ENCODE assay signal across 8 mouse cellular contexts in the genomic region with DNA sequence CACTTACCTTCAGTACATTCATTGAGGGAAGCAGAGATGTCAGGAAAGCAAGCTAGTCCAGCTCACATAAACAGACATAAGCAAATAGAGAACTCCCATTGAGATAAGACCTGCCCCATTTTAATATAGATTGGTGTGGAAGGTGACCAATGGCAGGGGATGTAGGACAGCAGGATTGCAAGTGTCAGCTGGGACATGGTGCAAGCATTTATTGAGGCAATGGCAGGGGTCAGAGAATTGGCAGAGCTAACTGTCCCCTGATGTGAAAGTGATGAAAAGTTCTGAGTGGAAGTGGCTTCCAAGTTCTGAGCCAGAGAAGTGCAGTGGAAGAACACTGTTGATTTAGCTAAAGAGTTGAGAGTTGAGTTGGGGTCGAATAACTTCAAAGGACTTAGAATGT. TPM values are rescaled to one million over a fixed set of nuclear protein-coding genes. Genes with fewer than 3 reads are reported as not detected.
DNase-seq lines count a peak whose midpoint lies in the region; ATAC-seq lines count a peak whose summit lies in the region.

A gene (minus strand): TSS at position 105 of the 400 bp plus-strand sequence.

- no peak within 1 kb of the TSS for H3K4me2 ChIP-seq in lung, embryonic 15.5 days
- no peak within 1 kb of the TSS for H3K4me2 ChIP-seq in embryonic facial prominence, embryonic 11.5 days (ENCODE audit: low read depth, low read length)
- H3K4me2 ChIP-seq in heart, embryonic 13.5 days, result no peak within 1 kb of the TSS

- no peak within 1 kb of the TSS for H3K4me3 ChIP-seq in lung, embryonic 15.5 days
- H3K4me3 ChIP-seq in embryonic facial prominence, embryonic 11.5 days (ENCODE audit: low read depth, low read length), result no peak within 1 kb of the TSS
- H3K4me3 ChIP-seq in heart, embryonic 13.5 days, result no peak within 1 kb of the TSS

- no peak for DNase-seq in lung, postnatal 14 days
- DNase-seq in embryonic facial prominence, embryonic 11.5 days (ENCODE audit: low spot score), result no peak
- DNase-seq in left cerebral cortex, postnatal 10 days (ENCODE audit: extremely low spot score in 1 of 2, low spot score in 2 of 2), result no peak
- DNase-seq in cerebellum, adult 11 months, result no peak

- no peak for ATAC-seq in lung, embryonic 15.5 days (ENCODE audit: borderline replicate concordance, extremely low read depth, low FRiP score, low TSS enrichment)
- no peak for ATAC-seq in embryonic facial prominence, embryonic 11.5 days (replicated peaks; ENCODE audit: insufficient number of reproducible peaks, low FRiP score, low TSS enrichment, low read depth)
- no peak for ATAC-seq in heart, embryonic 13.5 days (ENCODE audit: extremely low read depth, insufficient number of reproducible peaks, low FRiP score, low TSS enrichment)
- no peak for ATAC-seq in neutrophil, adult 5-6 weeks (ENCODE audit: extremely low read depth, insufficient number of reproducible peaks, low FRiP score, poor library complexity, severe bottlenecking)
- ATAC-seq in granulocyte monocyte progenitor cell, adult 5-6 weeks (replicated peaks; ENCODE audit: poor library complexity, severe bottlenecking), result no peak

- no peak within 1 kb of the TSS for H3K27ac ChIP-seq in lung, embryonic 15.5 days
- H3K27ac ChIP-seq in embryonic facial prominence, embryonic 11.5 days (replicated peaks; ENCODE audit: low read depth, low read length), result no peak within 1 kb of the TSS
- H3K27ac ChIP-seq in heart, embryonic 13.5 days (replicated peaks), result no peak within 1 kb of the TSS

- peaks cover 10% of the 10 kb centered on the region; the same call in 1 of the 2 replicates for H3K4me1 ChIP-seq in lung, embryonic 15.5 days
- no peaks in the 10 kb centered on the region for H3K4me1 ChIP-seq in embryonic facial prominence, embryonic 11.5 days (ENCODE audit: control insufficient read depth, insufficient read depth, low read length)
- H3K4me1 ChIP-seq in heart, embryonic 13.5 days, result peaks cover 13% of the 10 kb centered on the region

- WGBS in lung, embryonic 15.5 days, result 79% methylated on average over 1 of the region's 1 CpGs
- WGBS in embryonic facial prominence, embryonic 11.5 days, result 95% methylated on average over 1 of the region's 1 CpGs
- WGBS in heart, embryonic 13.5 days, result 56% methylated on average over 1 of the region's 1 CpGs

- H3K9ac ChIP-seq in lung, embryonic 15.5 days, result no peak within 1 kb of the TSS
- no peak within 1 kb of the TSS for H3K9ac ChIP-seq in embryonic facial prominence, embryonic 11.5 days (replicated peaks; ENCODE audit: low read length)
- no peak within 1 kb of the TSS for H3K9ac ChIP-seq in heart, embryonic 13.5 days

- H3K27me3 ChIP-seq in lung, embryonic 15.5 days, result no peaks in the 10 kb centered on the region
- no peaks in the 10 kb centered on the region for H3K27me3 ChIP-seq in embryonic facial prominence, embryonic 11.5 days (ENCODE audit: control insufficient read depth, insufficient read depth, low read length)
- H3K27me3 ChIP-seq in heart, embryonic 13.5 days (replicated peaks), result no peaks in the 10 kb centered on the region

- no peaks in the 10 kb centered on the region for H3K9me3 ChIP-seq in lung, embryonic 15.5 days
- no peaks in the 10 kb centered on the region for H3K9me3 ChIP-seq in embryonic facial prominence, embryonic 11.5 days (replicated peaks; ENCODE audit: control insufficient read depth, low read length)
- no peaks in the 10 kb centered on the region for H3K9me3 ChIP-seq in heart, embryonic 13.5 days

- intact Hi-C loops in left cerebral cortex, postnatal 10 days (cut with DNase I), result no loop called here

- no peaks in the 10 kb centered on the region for H3K36me3 ChIP-seq in lung, embryonic 15.5 days
- H3K36me3 ChIP-seq in embryonic facial prominence, embryonic 11.5 days (replicated peaks; ENCODE audit: control insufficient read depth, insufficient read depth, low read depth, low read length), result no peaks in the 10 kb centered on the region
- H3K36me3 ChIP-seq in heart, embryonic 13.5 days, result peaks cover 11% of the 10 kb centered on the region

RNA-seq across cellular contexts. Expression of the gene that starts here (rescaled TPM):
- polyA plus RNA-seq in lung, embryonic 15.5 days (2015; fragmentation: Nextera tagmentation; extraction: Ambion mirVana), result 28.5 and 32.9 TPM in 2 replicates
- polyA plus RNA-seq in embryonic facial prominence, embryonic 11.5 days (2014; fragmentation: Nextera tagmentation; extraction: Ambion mirVana), result 14.6 and 17.8 TPM in 2 replicates
- polyA plus RNA-seq in heart, embryonic 13.5 days (2015; fragmentation: Nextera tagmentation; extraction: Ambion mirVana), result 37.6 and 39.9 TPM in 2 replicates
- total RNA-seq in left cerebral cortex, postnatal 10 days (2021), result 10 to 100 TPM; 41.6 to 43.7 TPM
- 16.1 and 22.2 TPM in 2 replicates for total RNA-seq in neutrophil, adult 5-6 weeks (2017)
- 7.1 and 48.4 TPM in 2 replicates for total RNA-seq in granulocyte monocyte progenitor cell, adult 5-6 weeks (2014; fragmentation: Nextera tagmentation)
- total RNA-seq in granulocyte monocyte progenitor cell, adult 5-6 weeks (2017), result 5.4 and 11.5 TPM in 2 replicates
